Mouse (Mus musculus): ENCODE data around the gene Olfr287. TPM values are rescaled to one million over a fixed set of nuclear protein-coding genes. Genes with fewer than 3 reads are reported as not detected.

Gene Olfr287
- polyA plus RNA-seq, 1 experiment, result not detected

- TF ChIP-seq GATA1 (IDR thresholded peaks at IDR 0.05; ENCODE audit: low read length), result no peak
These were observed 40.2 kb downstream of the Olfr287 start for GRCm38 (mm10) chr15:98180567-98181131.

GRCm38 (mm10) chr15:98177320-98177719 lies 43.5 kb downstream of the Olfr287 start:
- TF ChIP-seq GATA1 (IDR thresholded peaks at IDR 0.05; ENCODE audit: low read length), result no peak

GRCm38 (mm10) chr15:98173821-98174220 lies 47.0 kb downstream of the Olfr287 start:
- TF ChIP-seq GATA1 (IDR thresholded peaks at IDR 0.05; ENCODE audit: low read length), result no peak

GRCm38 (mm10) chr15:98172113-98172512 lies 48.7 kb downstream of the Olfr287 start:
- TF ChIP-seq GATA1 (IDR thresholded peaks at IDR 0.05; ENCODE audit: low read length), result no peak

GRCm38 (mm10) chr15:98170917-98171316 lies 49.9 kb downstream of the Olfr287 start:
- TF ChIP-seq GATA1 (IDR thresholded peaks at IDR 0.05; ENCODE audit: low read length), result no peak

GRCm38 (mm10) chr15:98170365-98170764 lies 50.5 kb downstream of the Olfr287 start:
- TF ChIP-seq GATA1 (IDR thresholded peaks at IDR 0.05; ENCODE audit: low read length), result no peak

GRCm38 (mm10) chr15:98168622-98169004 lies 52.2 kb downstream of the Olfr287 start:
- no peak for TF ChIP-seq GATA1 (IDR thresholded peaks at IDR 0.05; ENCODE audit: low read length)

GRCm38 (mm10) chr15:98167645-98168621 lies 52.9 kb downstream of the Olfr287 start:
- TF ChIP-seq GATA1 (IDR thresholded peaks at IDR 0.05; ENCODE audit: low read length), result no peak

- TF ChIP-seq GATA1 (IDR thresholded peaks at IDR 0.05; ENCODE audit: low read length), result no peak
These were observed 53.8 kb downstream of the Olfr287 start, which contains the start of gene Ccdc184 for GRCm38 (mm10) chr15:98166963-98167644. Gene Ccdc184, plus strand, starts transcription at chr15:98167158.

- TF ChIP-seq GATA1 (IDR thresholded peaks at IDR 0.05; ENCODE audit: low read length), result no peak
These were observed 55.3 kb downstream of the Olfr287 start, which contains the start of gene Asb8 for GRCm38 (mm10) chr15:98165525-98165924. Gene Asb8, minus strand, starts transcription at chr15:98165625.

- TF ChIP-seq GATA1 (IDR thresholded peaks at IDR 0.05; ENCODE audit: low read length), result no peak
These were observed 58.3 kb downstream of the Olfr287 start for GRCm38 (mm10) chr15:98162561-98162960.

GRCm38 (mm10) chr15:98161026-98161805 lies 59.6 kb downstream of the Olfr287 start:
- no peak for TF ChIP-seq GATA1 (IDR thresholded peaks at IDR 0.05; ENCODE audit: low read length)

- no peak for TF ChIP-seq GATA1 (IDR thresholded peaks at IDR 0.05; ENCODE audit: low read length)
These were observed 63.6 kb downstream of the Olfr287 start for GRCm38 (mm10) chr15:98157253-98157652.

Other genes with a start within 250 kb of the Olfr287 start
- 0.03 and 0.05 TPM in 2 replicates for gene Col2a1, start 216.4 kb downstream of the Olfr287 start, polyA plus RNA-seq (2012)
- gene Pfkm, start 128.5 kb downstream of the Olfr287 start, polyA plus RNA-seq (2012), result 23.9 and 28.6 TPM in 2 replicates
- gene Senp1, start 127.3 kb downstream of the Olfr287 start, polyA plus RNA-seq (2012), result 17.4 and 18.2 TPM in 2 replicates
- 5.4 and 7.5 TPM in 2 replicates for gene Asb8, start 55.4 kb downstream of the Olfr287 start, polyA plus RNA-seq (2012)
- gene Ccdc184, start 53.9 kb downstream of the Olfr287 start, polyA plus RNA-seq (2012), result not detected in 2 replicates
- not detected in 2 replicates for gene Olfr288, start 25.5 kb downstream of the Olfr287 start, polyA plus RNA-seq (2012)
- not detected in 2 replicates for gene Gm44579, start 79 bp downstream of the Olfr287 start, polyA plus RNA-seq (2012)
- not detected in 2 replicates for gene Olfr286, start 13.4 kb upstream of the Olfr287 start, polyA plus RNA-seq (2012)
- not detected in 2 replicates for gene H1fnt, start 36.2 kb upstream of the Olfr287 start, polyA plus RNA-seq (2012)
- not detected in 2 replicates for gene Zfp641, start 75.1 kb upstream of the Olfr287 start, polyA plus RNA-seq (2012)
- not detected in 2 replicates for gene Olfr285, start 96.3 kb upstream of the Olfr287 start, polyA plus RNA-seq (2012)
- not detected in 2 replicates for gene Olfr284, start 119.9 kb upstream of the Olfr287 start, polyA plus RNA-seq (2012)
- not detected in 2 replicates for gene Olfr283, start 159.9 kb upstream of the Olfr287 start, polyA plus RNA-seq (2012)
- not detected in 2 replicates for gene Olfr282, start 210.2 kb upstream of the Olfr287 start, polyA plus RNA-seq (2012)
- gene Olfr281, start 231.5 kb upstream of the Olfr287 start, polyA plus RNA-seq (2012), result not detected in 2 replicates
- gene OR5BS1P, start 248.8 kb upstream of the Olfr287 start, polyA plus RNA-seq (2012), result not detected in 2 replicates